Mouse (Mus musculus) layer of hippocampus, adult 2 months (tissue): ENCODE data around the gene Pcid2. TPM values are rescaled to one million over a fixed set of nuclear protein-coding genes. Genes with fewer than 3 reads are reported as not detected.
A peak's percentile ranks its signal among the peaks of the same experiment; 100 is the strongest.
"Not testable (repeated sequence)": the region's sequence is repeated elsewhere in the genome, so short reads cannot be mapped to it uniquely, and the experiment has no call there.

Experiments used
- DNase-seq, 2 experiments: peaks; one replicate each; pipeline ENCODE4 v3.0.0; 2022; ENCODE audit warnings: low spot score in 2 of 2
- H3K27ac ChIP-seq: fragments of 200-600 bp; 2 replicates; pipeline ENCODE4 v1.8.1; 2022
- H3K4me3 ChIP-seq: fragments of 200-600 bp; 2 replicates; pipeline ENCODE4 v1.8.1; 2022; ENCODE audit warnings: mild to moderate bottlenecking
- CTCF ChIP-seq: fragments of 200-600 bp; conservative IDR thresholded peaks from 2 replicates; pipeline ENCODE4 v1.8.1; 2022; ENCODE audit warnings: antibody characterized with exemption, mild to moderate bottlenecking, moderate library complexity
- total RNA-seq, 2 experiments: library from RNA; stranded (reverse); gene quantifications; 2 replicates each; pipeline ENCODE4 v1.2.3; 2021

Pcid2 gene
- total RNA-seq, 2 experiments from 2014 or later, result 28.2 to 30.7 TPM

- no peak for TF ChIP-seq CTCF
- DNase-seq, result no peak
- Histone ChIP-seq H3K4me3 (no peak overlapping the region), H3K27ac (no peak overlapping the region)
Measured at GRCm38 (mm10) chr8:13117096-13117495, 11.8 kb upstream of the Pcid2 start.

GRCm38 (mm10) chr8:13113232-13113631, 8.0 kb upstream of the Pcid2 start:
- H3K27ac ChIP-seq, result no peak overlapping the region
- no peak overlapping the region for H3K4me3 ChIP-seq
- no peak for TF ChIP-seq CTCF
- no peak for DNase-seq

- no peak for TF ChIP-seq CTCF
- DNase-seq, result no peak
- Histone ChIP-seq H3K4me3 (no peak overlapping the region), H3K27ac (no peak overlapping the region)
Measured at GRCm38 (mm10) chr8:13111917-13112316, 6.7 kb upstream of the Pcid2 start.

- Histone ChIP-seq H3K27ac (no peak overlapping the region), H3K4me3 (no peak overlapping the region)
- no peak for TF ChIP-seq CTCF
- no peak for DNase-seq
Measured at GRCm38 (mm10) chr8:13109416-13109960, 4.2 kb upstream of the Pcid2 start.

- no peak for DNase-seq
- H3K4me3 ChIP-seq, result no peak overlapping the region
- no peak overlapping the region for H3K27ac ChIP-seq
- TF ChIP-seq CTCF, result no peak
Measured at GRCm38 (mm10) chr8:13108967-13109366, 3.7 kb upstream of the Pcid2 start.

- DNase-seq, result no peak
- Histone ChIP-seq H3K27ac (no peak overlapping the region), H3K4me3 (no peak overlapping the region)
- no peak for TF ChIP-seq CTCF
Measured at GRCm38 (mm10) chr8:13107990-13108638, 2.9 kb upstream of the Pcid2 start.

- Histone ChIP-seq H3K4me3 (peak overlapping the region; percentile 91), H3K27ac (peak overlapping the region; percentile 95)
- peak; percentile 15 to 19 for DNase-seq
- no peak for TF ChIP-seq CTCF
Measured at GRCm38 (mm10) chr8:13105908-13106551, 771 bp upstream of the Pcid2 start.

- H3K27ac ChIP-seq, result peak overlapping the region; percentile 95
- peak; percentile 90 to 95 for DNase-seq
- TF ChIP-seq CTCF, result no peak
Measured at GRCm38 (mm10) chr8:13104691-13105086, 570 bp downstream of the Pcid2 start.

GRCm38 (mm10) chr8:13077542-13077941, 27.7 kb downstream of the Pcid2 start:
- no peak for DNase-seq
- no peak overlapping the region for H3K27ac ChIP-seq
- TF ChIP-seq CTCF, result no peak
- H3K4me3 ChIP-seq, result no peak overlapping the region

More at GRCm38 (mm10) chr8:13104691-13105086, 570 bp downstream of the Pcid2 start:
- peak overlapping the region; percentile 91 for H3K4me3 ChIP-seq

- not testable (repeated sequence) for DNase-seq, H3K27ac ChIP-seq, H3K4me3 ChIP-seq
Measured at GRCm38 (mm10) chr8:13075579-13075978, 29.7 kb downstream of the Pcid2 start.

- no peak for TF ChIP-seq CTCF
- DNase-seq, result no peak
- Histone ChIP-seq H3K27ac (no peak overlapping the region), H3K4me3 (no peak overlapping the region)
Measured at GRCm38 (mm10) chr8:13075044-13075443, 30.2 kb downstream of the Pcid2 start.

GRCm38 (mm10) chr8:13073255-13073654, 32.0 kb downstream of the Pcid2 start:
- TF ChIP-seq CTCF, result no peak
- Histone ChIP-seq H3K4me3 (no peak overlapping the region), H3K27ac (no peak overlapping the region)
- no peak for DNase-seq

GRCm38 (mm10) chr8:13063112-13063511, 42.1 kb downstream of the Pcid2 start:
- DNase-seq, result no peak
- TF ChIP-seq CTCF, result no peak
- no peak overlapping the region for H3K4me3 ChIP-seq
- H3K27ac ChIP-seq, result no peak overlapping the region
